Mouse (Mus musculus): ENCODE results near the gene Tex22.

Gene Tex22

GRCm38 (mm10) chr12:113137260-113138213, 63.2 kb downstream of the Tex22 start:
- DNase-seq (ENCODE audit: low read depth, low spot score) = no peak

- DNase-seq (ENCODE audit: low read depth, low spot score) = no peak
Measured at GRCm38 (mm10) chr12:113138291-113138690, 64.0 kb downstream of the Tex22 start.

All from brain, adult 2 months (tissue).